Mouse (Mus musculus): ENCODE data around the gene Bbs9.

DNA sequence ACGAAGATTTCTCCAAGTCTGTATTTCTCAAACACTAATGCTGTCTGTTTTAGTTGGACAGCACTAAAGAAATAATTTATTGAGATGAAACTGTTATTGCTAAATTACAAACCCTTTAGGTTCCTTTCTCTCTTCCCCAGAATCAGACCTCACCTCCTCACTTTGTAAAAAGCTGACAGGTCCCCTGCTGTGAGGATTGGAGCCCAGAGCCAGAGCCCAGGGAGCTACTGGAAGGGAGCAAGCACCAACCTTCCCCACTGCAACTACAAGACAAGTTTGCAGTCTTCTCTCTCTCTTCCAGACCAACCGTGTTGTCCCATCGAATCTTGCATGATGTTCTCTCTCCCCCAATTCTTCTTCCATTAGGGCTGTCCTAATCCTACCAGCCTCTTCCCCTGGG lies 283.7 kb downstream of the Bbs9 start:
- TF ChIP-seq CTCF (IDR thresholded peaks at IDR 0.05; ENCODE audit: low read depth) (no peak), EP300 (optimal IDR thresholded peaks at IDR 0.05) (no peak)
